Mouse (Mus musculus) liver, embryonic 14.5 days (tissue): ENCODE measurements around the gene Mex3a. TPM values are rescaled to one million over a fixed set of nuclear protein-coding genes. Genes with fewer than 3 reads are reported as not detected.

Source experiments
- ATAC-seq: fragments of 200-750 bp; cut with Nextera tagmentation; 2 replicates; pipeline ENCODE4 v1.8.0; 2017; ENCODE audit warnings: moderate number of reproducible peaks, mild to moderate bottlenecking, moderate library complexity; ENCODE audit not compliant: insufficient read depth
- DNase-seq, 3 experiments: peaks; one replicate each; pipeline ENCODE4 v3.0.0-alpha.2; 2012 to 2013; ENCODE audit warnings: low read depth in 3 of 3, low spot score in 3 of 3
- H3K27ac ChIP-seq: fragments of 300-500 bp; sonication (generic); 2 replicates; pipeline ENCODE4 v1.5.1; 2014; ENCODE audit warnings: moderate library complexity, mild to moderate bottlenecking, control low read depth, inconsistent platforms
- H3K27me3 ChIP-seq: fragments of 300-500 bp; sonication (generic); 2 replicates; pipeline ENCODE4 v1.6.1; 2014; ENCODE audit warnings: mild to moderate bottlenecking, low read length, moderate library complexity; ENCODE audit not compliant: control insufficient read depth, insufficient read depth
- H3K36me3 ChIP-seq: fragments of 300-500 bp; sonication (generic); replicated peaks from 2 replicates; pipeline ENCODE4 v1.6.1; 2014; ENCODE audit warnings: low read depth; ENCODE audit not compliant: control insufficient read depth, insufficient read depth
- H3K4me1 ChIP-seq, 2 experiments: fragments of 200-500 bp in 1 of 2; fragments of 300-500 bp in 1 of 2; sonication (generic) in 1 of 2; replicated peaks; 2 replicates each; pipeline ENCODE4 v1.6.1; 2012 to 2014; ENCODE audit warnings: antibody characterized with exemption in 1 of 2, inconsistent platforms in 1 of 2, low read length in 1 of 2; ENCODE audit not compliant: control insufficient read depth in 2 of 2, insufficient read depth in 2 of 2
- H3K4me2 ChIP-seq: fragments of 300-500 bp; sonication (generic); 2 replicates; pipeline ENCODE4 v1.6.1; 2014; ENCODE audit warnings: low read depth, mild to moderate bottlenecking, control low read depth, moderate library complexity
- H3K4me3 ChIP-seq, 2 experiments: fragments of 200-500 bp in 1 of 2; fragments of 300-500 bp in 1 of 2; sonication (generic) in 1 of 2; 2 replicates each; pipeline ENCODE4 v1.5.1; 2012 to 2014; ENCODE audit warnings: low read depth in 2 of 2, low read length in 2 of 2, mild to moderate bottlenecking in 2 of 2, control low read depth in 1 of 2, inconsistent platforms in 1 of 2, moderate library complexity in 1 of 2; ENCODE audit not compliant: insufficient read depth in 1 of 2
- H3K9ac ChIP-seq: fragments of 300-500 bp; sonication (generic); replicated peaks from 2 replicates; pipeline ENCODE4 v1.6.1; 2014; ENCODE audit warnings: mild to moderate bottlenecking, control low read depth, moderate library complexity
- H3K9me3 ChIP-seq: fragments of 300-500 bp; sonication (generic); 2 replicates; pipeline ENCODE4 v1.6.1; 2016; ENCODE audit warnings: low read length, mixed read lengths; ENCODE audit not compliant: control insufficient read depth
- CTCF ChIP-seq: IDR thresholded peaks from 2 replicates; pipeline ENCODE4 v1.5.1; 2016; ENCODE audit warnings: antibody characterized with exemption, low read depth, control low read depth
- EP300 ChIP-seq: IDR thresholded peaks from 2 replicates; pipeline ENCODE4 v1.6.1; 2016; ENCODE audit warnings: antibody characterized with exemption, low read depth
- WGBS: fragments of 180-500 bp; shearing (Covaris S2); extraction: QIAGEN DNeasy Blood & Tissue Kit; methylation state at CpG from one replicate; pipeline ENCODE4 v1.1.7; 2014; ENCODE audit not compliant: insufficient replicate concordance; 5-methylcytosine and 5-hydroxymethylcytosine counted together
- polyA plus RNA-seq, 2 experiments: library from polyadenylated mRNA; depleted of rRNA in 1 of 2; stranded (reverse) in 1 of 2; unstranded in 1 of 2; fragments of >200 nt; fragmentation: Nextera tagmentation in 1 of 2; extraction: Ambion mirVana in 1 of 2; gene quantifications; 2 replicates each; pipeline versions ENCODE4 v1.2.1 to v1.2.3; 2012 to 2014

Gene Mex3a
- polyA plus RNA-seq, 2 experiments, result 0.74 to 1.1 TPM

DNA sequence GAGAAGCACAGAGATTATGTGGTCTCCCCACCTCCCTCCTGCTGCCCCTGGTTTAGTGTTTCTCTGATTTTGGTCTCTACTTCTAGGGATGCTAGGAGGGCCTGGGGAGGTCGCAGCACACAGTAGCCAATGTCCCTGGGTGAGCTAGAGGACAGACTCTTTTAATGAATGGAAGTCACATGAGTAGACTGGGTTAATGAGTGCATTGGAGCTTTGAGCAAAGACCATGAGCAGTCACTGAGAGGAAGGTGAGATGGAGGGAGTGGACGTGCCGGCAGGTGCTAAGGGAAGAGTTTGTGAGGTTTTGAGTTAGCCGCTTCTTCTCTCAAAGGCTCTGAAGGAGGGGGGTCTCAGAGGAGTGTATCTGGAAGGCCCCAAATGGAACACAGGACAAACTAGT is 3.3 kb downstream of the Mex3a start:
- no peak for DNase-seq
- Histone ChIP-seq H3K4me3 (peak overlapping the region in 1 of 2 experiments; percentile 61; a peak in 1 of 4 replicates), H3K9ac (peak overlapping the region; percentile 63; the same call in 1 of the 2 replicates), H3K27ac (no peak overlapping the region), H3K4me2 (peak overlapping the region; percentile 91), H3K36me3 (no peaks in the 10 kb centered on the region), H3K27me3 (peaks cover 6% of the 10 kb centered on the region), H3K9me3 (no peaks in the 10 kb centered on the region), H3K4me1 (peaks cover 7 to 11% of the 10 kb centered on the region in 2 experiments)
- TF ChIP-seq EP300, result no peak
- no peak for TF ChIP-seq CTCF
- WGBS, result 88% methylated on average over 4 of the region's 4 CpGs
- ATAC-seq, result no peak

DNA sequence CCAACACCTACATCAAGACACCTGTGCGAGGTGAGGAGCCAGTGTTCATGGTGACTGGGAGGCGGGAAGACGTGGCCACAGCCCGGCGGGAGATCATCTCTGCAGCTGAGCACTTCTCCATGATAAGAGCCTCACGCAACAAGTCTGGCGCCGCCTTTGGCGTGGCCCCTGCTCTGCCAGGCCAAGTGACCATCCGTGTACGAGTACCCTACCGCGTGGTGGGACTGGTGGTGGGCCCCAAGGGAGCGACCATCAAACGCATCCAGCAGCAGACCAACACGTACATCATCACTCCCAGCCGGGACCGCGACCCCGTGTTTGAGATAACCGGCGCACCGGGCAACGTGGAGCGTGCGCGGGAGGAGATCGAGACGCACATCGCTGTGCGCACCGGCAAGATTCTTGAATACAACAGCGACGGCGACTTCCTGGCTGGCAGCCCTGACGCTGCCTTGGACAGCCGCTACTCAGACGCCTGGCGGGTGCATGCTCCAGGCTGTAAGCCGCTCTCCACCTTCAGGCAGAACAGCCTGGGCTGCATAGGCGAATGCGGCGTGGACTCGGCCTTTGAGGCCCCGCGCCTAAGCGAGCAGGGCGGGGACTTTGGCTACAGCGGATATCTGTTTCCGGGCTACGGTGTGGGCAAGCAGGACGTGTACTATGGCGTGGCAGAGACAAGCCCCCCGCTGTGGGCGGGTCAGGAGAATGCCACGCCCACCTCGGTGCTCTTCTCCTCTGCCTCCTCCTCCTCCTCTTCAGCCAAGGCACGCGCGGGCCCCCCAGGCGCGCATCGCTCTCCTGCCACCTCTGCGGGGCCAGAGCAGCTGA is 4.1 kb downstream of the Mex3a start:
- 5% methylated on average over 63 of the region's 64 CpGs for WGBS
- no peak; the same call in 1 of the 2 replicates for TF ChIP-seq CTCF
- no peak for TF ChIP-seq EP300
- ATAC-seq (peak; percentile 84), DNase-seq (peak; percentile 62 to 70 (median 67))
- Histone ChIP-seq H3K9ac (peak overlapping the region; percentile 63), H3K27me3 (peaks cover 6% of the 10 kb centered on the region), H3K4me2 (peak overlapping the region; percentile 91), H3K4me3 (peak overlapping the region; percentile 61 to 64), H3K36me3 (no peaks in the 10 kb centered on the region), H3K27ac (peak overlapping the region; percentile 42; the same call in 1 of the 2 replicates), H3K9me3 (no peaks in the 10 kb centered on the region), H3K4me1 (peaks cover 5 to 9% of the 10 kb centered on the region in 2 experiments)

DNA sequence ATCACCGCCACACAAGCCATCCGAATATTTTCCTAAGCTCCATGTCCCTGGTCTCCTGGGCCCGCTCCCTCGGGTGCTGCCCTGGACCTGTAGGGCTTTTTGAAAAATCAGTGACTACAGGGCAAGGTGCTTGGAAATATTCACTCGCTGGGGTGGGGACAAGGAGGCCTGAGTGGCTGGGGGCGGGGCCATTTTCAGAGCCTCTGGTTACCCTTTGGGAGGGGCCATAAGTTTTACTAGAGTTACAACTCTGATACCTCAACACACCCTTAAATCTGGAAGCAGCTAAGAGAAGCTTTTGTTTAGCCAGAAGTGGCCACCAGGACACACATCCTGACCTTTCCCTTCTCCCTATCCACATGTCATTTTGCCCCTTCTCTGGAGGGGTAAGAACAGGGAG is 5.0 kb downstream of the Mex3a start:
- no peak overlapping the region for H3K27ac ChIP-seq

DNA sequence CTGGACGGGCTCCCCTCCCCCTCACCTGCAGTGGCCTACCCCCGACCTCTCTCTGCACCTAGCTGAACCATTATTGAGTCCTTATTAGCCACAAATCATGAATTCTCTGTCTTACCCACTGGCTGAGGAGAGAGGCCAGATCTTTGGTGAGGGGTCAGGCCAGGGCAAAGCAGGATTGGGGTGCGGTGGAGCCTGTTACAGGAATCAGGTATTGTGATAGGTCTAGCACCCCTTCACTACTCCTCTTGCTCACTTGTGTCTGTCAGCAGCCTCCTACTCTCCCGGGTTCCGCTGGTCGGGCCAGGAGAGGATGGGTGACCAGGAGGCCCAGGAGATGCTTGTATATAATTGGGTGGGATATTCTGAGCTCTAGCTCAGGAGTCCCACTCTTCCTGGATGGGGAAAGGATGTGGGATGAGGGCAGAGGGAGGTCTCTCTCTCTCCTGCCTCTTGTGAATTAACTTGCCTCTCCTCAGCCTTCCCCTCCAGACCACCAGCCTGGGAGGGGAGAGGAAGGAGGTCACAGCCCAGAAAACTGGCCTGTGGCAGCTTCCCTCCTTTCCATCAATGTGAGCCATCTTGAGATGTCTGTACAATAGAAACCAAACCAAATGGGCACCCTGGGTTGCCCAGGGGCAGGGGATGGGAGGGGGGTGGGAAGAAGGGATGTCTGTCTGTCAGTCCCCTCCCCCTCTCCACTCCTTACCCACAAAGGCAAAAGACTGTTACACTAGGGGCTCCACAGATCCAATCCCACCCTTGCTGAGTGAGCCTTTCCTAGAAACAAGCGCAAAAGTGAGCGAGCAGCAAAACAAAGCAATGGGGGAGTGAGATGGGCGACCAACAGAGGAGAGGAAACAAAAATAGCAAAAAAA is 6.3 kb downstream of the Mex3a start:
- Histone ChIP-seq H3K9ac (no peak overlapping the region), H3K9me3 (no peaks in the 10 kb centered on the region), H3K27ac (no peak overlapping the region), H3K36me3 (no peaks in the 10 kb centered on the region), H3K4me2 (no peak overlapping the region), H3K27me3 (no peaks in the 10 kb centered on the region; the same call in 1 of the 2 replicates), H3K4me3 (no peak overlapping the region), H3K4me1 (peaks cover 5 to 9% of the 10 kb centered on the region in 2 experiments)
- ATAC-seq (no peak), DNase-seq (no peak)
- WGBS, result 67% methylated on average over 9 of the region's 9 CpGs
- TF ChIP-seq CTCF, result no peak
- TF ChIP-seq EP300, result no peak

More for the DNA sequence above, 5.0 kb downstream of the Mex3a start:
- Histone ChIP-seq H3K4me3 (peak overlapping the region in 1 of 2 experiments; percentile 64; a peak in 2 of 4 replicates), H3K4me1 (peaks cover 5 to 9% of the 10 kb centered on the region in 2 experiments), H3K9ac (no peak overlapping the region; the same call in 1 of the 2 replicates), H3K36me3 (no peaks in the 10 kb centered on the region), H3K9me3 (no peaks in the 10 kb centered on the region), H3K4me2 (peak overlapping the region; percentile 91), H3K27me3 (peaks cover 6% of the 10 kb centered on the region)
- ATAC-seq, result no peak
- TF ChIP-seq CTCF (no peak), EP300 (no peak)
- DNase-seq, result no peak
- 61% methylated on average over 6 of the region's 6 CpGs for WGBS

DNA sequence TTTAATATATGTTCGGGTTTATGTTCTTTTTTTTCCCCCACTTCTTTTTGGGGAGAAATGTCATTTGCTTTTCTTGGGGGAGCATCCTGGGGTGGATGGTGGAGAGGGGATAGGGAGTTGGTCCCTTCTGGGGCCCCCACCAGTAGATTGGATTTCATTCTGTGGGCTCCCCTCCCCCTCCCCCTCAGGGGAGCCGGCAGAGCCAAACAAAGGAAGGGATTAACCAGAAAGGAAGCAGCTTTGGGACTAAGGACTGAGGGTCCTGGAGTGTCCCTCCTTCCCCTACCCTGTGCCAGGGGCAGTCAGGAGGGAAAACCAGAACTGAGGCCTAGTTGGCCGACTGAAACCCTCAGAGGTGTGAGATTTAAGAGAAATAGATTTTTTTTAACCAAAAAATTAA is 7.2 kb downstream of the Mex3a start:
- Histone ChIP-seq H3K9me3 (no peaks in the 10 kb centered on the region), H3K4me3 (no peak overlapping the region), H3K36me3 (no peaks in the 10 kb centered on the region), H3K4me2 (no peak overlapping the region), H3K27ac (no peak overlapping the region), H3K9ac (no peak overlapping the region), H3K27me3 (no peaks in the 10 kb centered on the region), H3K4me1 (peaks cover 5 to 15% of the 10 kb centered on the region in 2 experiments)
- TF ChIP-seq CTCF (no peak), EP300 (no peak)
- 39% methylated on average over 3 of the region's 3 CpGs for WGBS
- ATAC-seq (no peak), DNase-seq (no peak)
